Mouse (Mus musculus) lung, adult 2 months (tissue): ENCODE data around the gene Zfp217. TPM values are rescaled to one million over a fixed set of nuclear protein-coding genes. Genes with fewer than 3 reads are reported as not detected.
A peak's percentile ranks its signal among the peaks of the same experiment; 100 is the strongest.

Source experiments
- DNase-seq: peaks from one replicate; pipeline ENCODE4 v3.0.0; 2022
- H3K4me1 ChIP-seq: fragments of 200-500 bp; 2 replicates; pipeline ENCODE4 v1.6.1; 2011; ENCODE audit warnings: low read length; ENCODE audit not compliant: control insufficient read depth, insufficient read depth
- H3K4me3 ChIP-seq: fragments of 200-500 bp; replicated peaks from 2 replicates; pipeline ENCODE3; 2011; ENCODE audit warnings: low read depth, mild to moderate bottlenecking, control low read depth, low read length; ENCODE audit errors: extremely low read depth
- CTCF ChIP-seq: fragments of 200-500 bp; IDR thresholded peaks from 2 replicates; pipeline ENCODE4 v1.5.1; 2011; ENCODE audit warnings: mild to moderate bottlenecking, low read length, control low read depth; ENCODE audit not compliant: insufficient read depth
- POLR2A ChIP-seq: fragments of 200-500 bp; IDR thresholded peaks from 2 replicates; pipeline ENCODE4 v1.6.1; 2011; ENCODE audit warnings: low read depth, mild to moderate bottlenecking, control low read depth, low read length, borderline replicate concordance; ENCODE audit errors: extremely low read depth
- WGBS: fragments of 180-500 bp; shearing (Covaris S2); methylation state at CpG from one replicate; pipeline ENCODE4 v1.1.7; 2018; 5-methylcytosine and 5-hydroxymethylcytosine counted together
- polyA plus RNA-seq: library from polyadenylated mRNA; depleted of rRNA; stranded (reverse); fragments of >200 nt; gene quantifications from 2 replicates; pipeline ENCODE4 v1.2.3, GENCODE M21; 2012

Gene Zfp217
- polyA plus RNA-seq, 1 experiment, result 19.8 TPM

DNA sequence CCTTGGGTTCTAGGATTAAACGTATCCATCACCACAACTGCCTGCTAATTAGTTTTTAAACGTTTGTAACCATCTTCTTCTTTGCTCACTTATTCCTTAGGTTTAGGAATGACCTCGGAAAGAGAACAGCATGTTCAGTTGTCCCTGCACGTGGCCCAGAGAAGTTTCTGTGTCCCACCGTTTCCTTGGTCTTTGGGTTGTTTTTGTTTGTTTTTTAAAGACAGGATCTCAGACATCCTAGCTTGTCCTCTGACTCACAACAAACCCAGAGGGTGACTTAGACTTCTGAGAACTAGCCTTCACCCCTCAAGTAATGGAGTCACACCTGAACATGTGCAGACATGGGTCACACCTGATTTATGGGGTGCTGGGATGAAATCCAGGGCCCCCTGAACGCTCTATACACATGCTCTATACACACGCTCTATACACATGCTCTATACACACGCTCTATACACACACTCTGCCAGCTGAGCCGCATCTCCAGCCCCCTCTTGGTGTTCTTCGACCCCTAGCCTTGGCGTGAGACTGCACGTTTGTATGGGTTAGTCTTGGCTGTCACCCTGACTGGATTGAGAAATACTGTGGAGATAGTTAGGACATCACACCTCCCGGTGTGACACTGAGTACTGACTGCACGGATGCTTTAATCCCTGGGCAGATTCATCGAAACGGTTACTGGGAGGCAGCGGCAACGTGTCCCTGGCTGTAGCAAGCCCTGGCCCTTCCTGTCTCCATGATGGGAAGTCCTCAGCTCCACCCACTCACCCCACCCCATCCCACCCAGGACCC lies 16.0 kb upstream of the Zfp217 start:
- peaks cover 5% of the 10 kb centered on the region; the same call in 1 of the 2 replicates for H3K4me1 ChIP-seq
- DNase-seq, result no peak
- WGBS, result 55% methylated on average over 18 of the region's 18 CpGs
- TF ChIP-seq POLR2A (no peak), CTCF (no peak)
- no peak overlapping the region for H3K4me3 ChIP-seq

DNA sequence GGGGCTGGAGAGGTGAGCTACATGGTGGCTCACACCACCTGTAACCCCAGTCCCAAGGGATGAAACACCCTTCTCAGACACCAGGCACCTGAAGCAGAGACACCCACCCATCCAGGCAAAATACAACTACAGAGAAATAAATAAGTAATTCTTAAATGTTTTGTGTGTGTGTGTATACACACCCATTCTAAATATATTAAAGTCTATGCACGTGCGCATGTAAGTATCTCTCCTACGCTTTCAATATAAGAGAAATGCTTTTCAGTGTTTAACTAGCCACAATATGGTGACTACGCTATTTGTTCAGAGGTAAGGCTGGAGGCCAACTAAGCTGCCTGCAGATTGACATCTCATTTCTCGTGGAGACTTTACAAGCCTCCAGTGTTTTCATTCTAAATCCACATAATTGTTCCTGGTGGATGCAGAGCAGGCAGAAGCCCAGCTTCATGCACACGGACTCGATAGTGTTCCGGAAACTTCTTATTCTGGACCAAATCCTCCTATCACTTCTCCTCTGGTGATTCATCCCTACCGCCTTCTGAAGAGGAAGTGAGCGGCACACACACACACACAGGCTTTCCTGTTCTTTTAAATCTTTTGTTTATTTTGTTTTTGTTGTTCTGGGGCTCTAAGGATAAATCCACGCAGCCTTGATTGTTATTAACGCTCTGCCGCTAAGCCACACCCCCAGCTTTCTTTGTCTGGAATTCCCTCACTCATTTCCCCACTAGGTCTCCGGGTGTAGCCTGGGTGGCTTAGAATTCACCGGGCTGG lies 12.1 kb upstream of the Zfp217 start:
- DNase-seq, result no peak
- Histone ChIP-seq H3K4me3 (no peak overlapping the region), H3K4me1 (peaks cover 9% of the 10 kb centered on the region)
- WGBS, result 26% methylated on average over 15 of the region's 15 CpGs
- TF ChIP-seq POLR2A (no peak), CTCF (no peak)

DNA sequence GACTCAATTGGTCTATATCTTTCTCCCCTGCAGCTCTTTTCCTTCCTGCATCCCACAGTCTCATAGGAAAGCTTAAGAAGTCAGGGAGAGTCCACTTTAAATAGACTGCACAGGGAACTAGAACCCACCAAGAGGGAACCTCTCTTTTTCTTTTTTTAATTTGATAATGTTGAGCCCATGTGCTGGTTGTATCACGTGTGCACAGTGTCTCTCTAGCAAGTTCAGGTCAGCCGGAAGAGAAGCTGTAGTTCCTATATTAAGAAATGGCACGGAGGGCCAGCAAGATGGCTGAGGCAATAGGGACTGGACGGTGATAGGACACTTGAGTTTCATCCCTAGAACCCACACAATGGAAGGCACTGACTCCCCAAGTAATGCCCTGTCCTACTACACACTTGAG lies 11.1 kb upstream of the Zfp217 start:
- no peak for DNase-seq
- 83% methylated on average over 4 of the region's 4 CpGs for WGBS
- Histone ChIP-seq H3K4me1 (peaks cover 9% of the 10 kb centered on the region), H3K4me3 (no peak overlapping the region)
- TF ChIP-seq CTCF (no peak), POLR2A (no peak)

DNA sequence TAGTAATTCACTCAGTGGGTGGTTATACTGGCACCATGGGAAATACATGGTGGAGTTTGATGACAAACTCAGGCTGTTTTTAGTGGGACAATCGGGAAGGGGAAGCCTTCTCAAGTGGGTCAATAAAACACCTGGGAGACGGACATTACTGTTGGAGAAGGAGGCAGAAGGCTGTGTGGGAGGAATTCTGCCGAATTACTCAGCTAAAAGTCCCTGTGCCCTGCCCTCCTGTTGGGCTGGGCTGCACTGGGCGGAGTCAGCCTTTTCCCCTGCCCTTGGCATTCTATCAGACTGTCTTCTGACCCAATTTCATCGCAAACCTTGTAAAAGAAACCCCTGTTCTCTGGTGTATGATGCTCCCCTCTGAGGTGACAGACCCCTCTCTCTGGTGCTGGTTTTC lies 10.3 kb upstream of the Zfp217 start:
- TF ChIP-seq POLR2A (no peak), CTCF (no peak)
- H3K4me1 ChIP-seq, result peaks cover 10% of the 10 kb centered on the region
- no peak overlapping the region for H3K4me3 ChIP-seq
- no peak for DNase-seq
- WGBS, result 34% methylated on average over 5 of the region's 5 CpGs

DNA sequence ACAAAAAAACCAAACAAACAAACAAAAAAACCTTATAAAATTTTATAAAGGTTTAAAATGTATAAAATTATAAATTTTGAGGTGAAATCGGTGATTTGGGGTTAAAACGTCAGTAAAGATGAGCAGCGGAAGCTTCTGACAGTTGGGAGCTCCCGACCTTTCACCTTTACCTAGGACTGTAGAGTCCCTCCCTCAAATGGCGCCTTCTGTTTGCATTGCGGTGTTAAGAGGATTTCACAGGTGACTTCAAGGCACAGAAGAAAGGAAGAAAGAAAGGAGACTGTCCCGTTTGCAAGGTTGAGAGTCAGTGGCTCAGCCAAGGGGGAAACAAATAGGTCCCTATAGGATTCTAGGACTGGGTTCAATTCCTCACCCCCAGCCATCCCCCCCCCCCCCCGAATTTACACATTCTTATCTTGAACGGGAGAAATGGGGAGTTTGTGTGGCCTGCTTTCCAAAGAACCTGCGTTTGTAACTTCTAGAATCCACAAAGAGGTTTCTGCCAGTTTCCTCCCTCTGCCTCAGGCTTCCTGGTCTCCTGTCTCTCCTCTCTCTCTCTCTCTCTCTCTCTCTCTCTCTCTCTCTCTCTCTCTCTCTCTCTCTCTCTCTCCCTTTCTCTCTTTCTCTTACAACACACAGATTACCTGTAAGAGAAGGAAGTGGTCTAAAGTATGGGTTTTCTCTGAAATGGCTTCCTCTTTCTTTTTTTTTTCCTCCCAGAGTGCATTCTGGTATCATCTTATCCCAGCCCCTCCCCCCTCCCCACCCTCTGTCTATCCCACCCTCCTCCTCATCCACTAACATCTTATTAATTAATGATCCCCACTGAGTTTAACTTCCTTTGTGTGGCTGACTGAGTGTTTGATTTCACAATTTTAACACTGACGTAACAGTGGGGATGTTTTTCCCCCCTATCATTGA lies 9.6 kb upstream of the Zfp217 start:
- TF ChIP-seq CTCF (no peak), POLR2A (no peak)
- 54% methylated on average over 11 of the region's 11 CpGs for WGBS
- H3K4me1 ChIP-seq, result peaks cover 15% of the 10 kb centered on the region
- H3K4me3 ChIP-seq, result no peak overlapping the region
- no peak for DNase-seq

DNA sequence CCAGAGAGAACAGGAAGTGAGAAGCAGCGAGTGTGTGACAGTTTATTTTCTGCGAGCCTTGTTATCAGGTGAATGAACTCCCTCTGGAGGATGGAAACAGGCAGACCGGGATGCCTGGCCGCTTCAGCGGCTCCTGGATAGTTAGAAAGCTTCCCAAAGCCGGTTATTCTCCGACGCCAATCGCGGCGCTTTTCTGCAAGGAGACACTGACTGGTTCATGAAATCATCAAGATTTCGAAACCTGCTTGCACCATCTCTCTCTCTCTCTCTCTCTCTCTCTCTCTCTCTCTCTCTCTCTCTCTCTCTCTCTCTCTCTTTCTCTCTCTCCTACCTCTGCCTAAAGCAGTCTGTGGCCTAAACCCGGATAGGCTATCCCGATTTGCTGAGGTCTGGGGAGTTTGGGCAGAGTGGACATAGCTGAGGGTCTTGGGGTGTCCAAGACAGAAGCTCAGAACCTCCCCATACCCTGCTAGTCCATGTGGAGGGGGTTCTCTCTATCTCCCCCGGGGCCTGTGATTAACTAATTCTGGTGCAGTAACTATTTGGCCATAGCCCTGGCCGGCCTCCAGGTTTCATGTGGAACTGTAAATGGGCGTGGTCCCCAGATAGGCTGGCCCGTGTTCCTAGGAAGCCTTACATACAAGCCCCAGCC lies 7.3 kb upstream of the Zfp217 start:
- DNase-seq, result peak; percentile 63
- TF ChIP-seq CTCF (peak; percentile 26; the same call in 1 of the 2 replicates), POLR2A (no peak; the same call in 1 of the 2 replicates)
- 2% methylated on average over 18 of the region's 18 CpGs for WGBS
- H3K4me3 ChIP-seq, result peak overlapping the region; percentile 50
- peaks cover 10% of the 10 kb centered on the region for H3K4me1 ChIP-seq

DNA sequence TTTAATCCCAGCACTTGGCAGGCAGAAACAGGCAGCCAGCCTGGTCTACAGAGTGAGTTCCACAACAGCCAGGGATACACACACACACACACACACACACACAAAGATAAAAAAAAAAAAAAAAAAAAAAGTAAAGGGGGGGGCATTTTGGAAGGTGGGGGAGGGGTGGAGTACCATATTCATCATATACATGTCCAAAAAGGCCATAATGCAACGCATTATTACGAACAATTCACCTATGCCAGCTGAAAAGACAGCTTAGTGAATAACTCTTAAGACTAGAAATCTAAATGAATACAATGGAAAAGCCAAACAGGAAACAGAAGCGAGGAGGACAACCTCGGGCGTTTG lies 6.8 kb upstream of the Zfp217 start:
- no peak for TF ChIP-seq POLR2A
- TF ChIP-seq CTCF, result no peak
- peaks cover 10% of the 10 kb centered on the region for H3K4me1 ChIP-seq
- no peak for DNase-seq
- peak overlapping the region; percentile 50 for H3K4me3 ChIP-seq
- WGBS, result 4% methylated on average over 5 of the region's 5 CpGs

DNA sequence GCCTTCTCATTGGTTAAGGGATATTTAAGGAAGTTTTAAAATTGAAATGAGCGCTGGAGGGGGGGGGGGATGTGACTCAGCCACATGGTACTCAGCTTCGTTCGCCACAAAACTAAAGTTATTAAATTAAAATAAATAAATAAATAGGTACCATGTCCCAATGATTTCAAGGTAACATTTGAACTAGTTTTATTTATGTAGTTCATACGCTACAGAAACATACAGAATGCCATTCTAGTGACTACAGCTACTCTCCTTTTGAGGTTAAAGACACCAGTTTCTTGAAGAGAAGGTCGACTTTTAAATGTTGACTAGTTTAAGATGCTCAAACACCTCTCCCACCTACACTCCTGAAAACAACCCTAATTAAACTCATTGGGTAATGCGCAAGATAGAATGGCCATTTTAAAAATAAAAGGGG lies 6.4 kb upstream of the Zfp217 start:
- peak overlapping the region; percentile 44 for H3K4me3 ChIP-seq
- H3K4me1 ChIP-seq, result peaks cover 10% of the 10 kb centered on the region
- TF ChIP-seq CTCF (no peak), POLR2A (no peak)
- DNase-seq, result no peak
- WGBS, result 19% methylated on average over 6 of the region's 6 CpGs

DNA sequence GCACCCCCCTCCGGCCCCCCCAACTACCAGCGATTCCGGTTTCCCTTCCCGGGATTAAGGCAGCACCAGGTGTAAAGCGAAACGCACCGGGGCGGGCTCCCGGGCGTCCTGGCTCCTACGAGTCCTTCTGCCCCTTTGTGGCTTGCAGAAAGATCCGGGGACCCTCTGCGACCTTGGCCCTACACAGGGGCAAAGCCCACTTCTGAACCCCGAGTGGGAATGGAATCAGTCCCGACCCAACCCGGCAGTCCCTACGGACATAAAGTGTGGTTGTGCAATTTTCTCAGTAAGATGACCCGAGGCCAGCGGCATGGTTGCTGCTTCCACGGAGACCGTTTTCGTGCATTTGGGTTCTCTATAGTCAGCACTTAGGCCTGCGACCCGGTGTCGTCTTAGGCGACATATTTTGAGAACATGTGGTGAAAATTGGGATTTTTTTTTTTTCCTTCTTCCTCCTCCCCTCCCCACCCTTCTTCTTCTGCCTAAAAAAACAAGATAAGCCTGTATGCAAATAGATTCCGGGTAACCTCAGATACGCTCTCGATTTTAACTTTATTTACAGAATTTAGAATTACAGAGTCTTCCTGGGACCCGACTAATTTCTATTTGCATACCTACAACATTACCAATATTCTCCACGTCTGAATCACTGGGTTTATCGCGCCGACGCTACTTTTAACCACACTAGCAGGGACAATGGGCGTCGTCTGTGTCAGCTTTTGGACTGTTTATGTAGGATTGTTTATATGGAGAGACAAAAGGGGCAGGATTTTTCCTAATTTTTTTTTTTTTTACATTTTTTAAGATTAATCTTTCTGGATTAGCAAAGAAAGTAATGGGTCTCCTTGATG lies 5.7 kb upstream of the Zfp217 start:
- Histone ChIP-seq H3K4me1 (peaks cover 10% of the 10 kb centered on the region), H3K4me3 (peak overlapping the region; percentile 50)
- TF ChIP-seq CTCF (no peak), POLR2A (peak; percentile 39; the same call in 1 of the 2 replicates)
- WGBS, result 2% methylated on average over 37 of the region's 37 CpGs
- DNase-seq, result peak; percentile 78
